Comparison of ENCODE assay signal across 22 mouse cellular contexts in the genomic region with DNA sequence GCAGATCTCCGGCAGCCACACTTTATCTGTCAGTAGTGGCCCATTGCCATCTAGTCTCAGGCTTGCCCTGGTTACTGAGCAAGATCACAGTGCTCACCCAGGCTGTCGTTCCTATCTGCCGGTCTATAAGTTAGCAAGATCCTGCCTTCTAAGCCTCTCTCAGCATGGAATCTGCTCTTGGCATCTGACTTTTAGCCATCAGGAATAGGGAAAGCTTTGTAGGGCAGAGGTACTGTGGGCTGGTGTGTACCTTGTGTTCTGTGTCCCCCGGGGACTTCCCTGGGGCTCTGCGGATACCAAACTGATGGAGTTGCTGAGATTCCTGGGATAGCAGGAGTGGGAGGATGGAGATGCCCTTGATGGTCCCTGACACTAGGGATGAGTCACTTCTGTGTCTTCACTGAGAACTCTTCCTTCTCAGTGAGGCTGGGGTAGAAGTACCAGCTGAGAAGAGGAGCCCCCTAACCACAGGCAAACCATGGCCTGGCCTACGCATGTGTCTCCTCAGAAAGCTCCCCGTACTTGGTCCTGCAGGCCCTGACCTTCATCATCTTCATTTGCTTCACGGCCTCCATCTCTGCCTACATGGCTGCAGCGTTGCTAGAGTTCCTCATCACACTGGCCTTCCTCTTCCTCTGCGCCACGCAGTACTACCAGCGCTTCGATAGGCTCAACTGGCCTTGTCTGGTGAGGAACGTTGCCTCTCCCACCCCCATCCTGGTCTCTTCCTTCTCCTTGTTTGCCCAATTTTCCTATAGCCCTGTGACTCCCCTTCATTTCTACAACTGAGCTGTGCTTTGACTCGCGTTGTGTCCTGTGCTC. TPM values are rescaled to one million over a fixed set of nuclear protein-coding genes. Genes with fewer than 3 reads are reported as not detected.
DNase-seq lines count a peak whose midpoint lies in the region; ATAC-seq and TF ChIP-seq lines count a peak whose summit lies in the region.
"Had no signal": no experiment of that assay in that cellular context is flagged by ENCODE, and none has a peak within 500 bp of the region (broad histone marks: within the 10 kb centered on the region; RNA-seq: fewer than 3 reads in every experiment).

No protein-coding gene starts in this region.

- TF ChIP-seq CTCF in MEL (IDR thresholded peaks at IDR 0.05 in 2 of 3, conservative IDR thresholded peaks at IDR 0.05 in 1 of 3; ENCODE audit: control insufficient read depth in 1 of 3, insufficient read depth in 1 of 3, low read depth in 2 of 3, low read length in 3 of 3, poor library complexity in 1 of 3, severe bottlenecking in 1 of 3) = no peak

- no peaks in the 10 kb centered on the region; the same call in 1 of the 2 replicates for H3K27me3 ChIP-seq in heart, embryonic 15.5 days
- H3K27me3 ChIP-seq in MEL (ENCODE audit: control insufficient read depth in 1 of 2, insufficient read depth in 2 of 2, low read length in 2 of 2) = peaks cover 0 to 1% of the 10 kb centered on the region in 2 experiments; a peak in 2 of 4 replicates
- H3K27me3 ChIP-seq in limb, embryonic 14.5 days (ENCODE audit: control insufficient read depth, insufficient read depth, low read length) = no peaks in the 10 kb centered on the region
- H3K27me3 ChIP-seq: kidney, embryonic 15.5 days had no signal

- H3K4me2 ChIP-seq in heart, embryonic 15.5 days = no peak overlapping the region
- peak overlapping the region; percentile 22; the same call in 1 of the 2 replicates for H3K4me2 ChIP-seq in limb, embryonic 14.5 days (replicated peaks; ENCODE audit: low read depth, low read length, severe bottlenecking)
- H3K4me2 ChIP-seq: liver, embryonic 13.5 days; lung, embryonic 15.5 days had no signal

- no peak for TF ChIP-seq POLR2A in MEL (IDR thresholded peaks at IDR 0.05; ENCODE audit: control insufficient read depth in 1 of 2, insufficient read depth in 1 of 2, low read depth in 1 of 2, low read length in 2 of 2, poor library complexity in 1 of 2)
- TF ChIP-seq POLR2A in limb, embryonic 14.5 days (IDR thresholded peaks at IDR 0.05; ENCODE audit: borderline replicate concordance, extremely low read depth, insufficient read depth, insufficient read length) = no peak

- peaks cover 13% of the 10 kb centered on the region for H3K4me1 ChIP-seq in heart, embryonic 15.5 days (replicated peaks)
- peaks cover 0 to 8% of the 10 kb centered on the region in 2 experiments; a peak in 1 of 4 replicates for H3K4me1 ChIP-seq in MEL (ENCODE audit: control insufficient read depth in 1 of 2, insufficient read depth in 2 of 2, low read length in 2 of 2)
- H3K4me1 ChIP-seq in limb, embryonic 14.5 days (ENCODE audit: control insufficient read depth, insufficient read depth, low read length) = peaks cover 20% of the 10 kb centered on the region
- H3K4me1 ChIP-seq: liver, embryonic 13.5 days had no signal

- peaks cover 17% of the 10 kb centered on the region; the same call in 1 of the 2 replicates for H3K36me3 ChIP-seq in heart, embryonic 15.5 days
- H3K36me3 ChIP-seq in MEL (ENCODE audit: control insufficient read depth in 1 of 2, insufficient read depth in 2 of 2, low read length in 2 of 2) = peaks cover 0 to 5% of the 10 kb centered on the region in 2 experiments; a peak in 1 of 4 replicates
- H3K36me3 ChIP-seq in limb, embryonic 14.5 days (ENCODE audit: control insufficient read depth, insufficient read depth, low read length) = no peaks in the 10 kb centered on the region
- H3K36me3 ChIP-seq: kidney, embryonic 15.5 days; liver, embryonic 13.5 days; lung, embryonic 15.5 days had no signal

- ATAC-seq in heart, embryonic 15.5 days (replicated peaks; ENCODE audit: insufficient number of reproducible peaks, insufficient read depth, low FRiP score, low read depth) = no peak
- no peak for ATAC-seq in limb, embryonic 14.5 days (ENCODE audit: low FRiP score, low read depth)
- ATAC-seq: intestine, postnatal 0 days; Patski had no signal

- no peaks in the 10 kb centered on the region for H3K9me3 ChIP-seq in heart, embryonic 15.5 days (replicated peaks)
- no peaks in the 10 kb centered on the region for H3K9me3 ChIP-seq in MEL (replicated peaks; ENCODE audit: insufficient read depth, low read length)
- no peaks in the 10 kb centered on the region for H3K9me3 ChIP-seq in limb, embryonic 14.5 days (ENCODE audit: control insufficient read depth, low read length)
- H3K9me3 ChIP-seq: kidney, embryonic 15.5 days; liver, embryonic 13.5 days; lung, embryonic 15.5 days had no signal

- TF ChIP-seq RAD21 in MEL (IDR thresholded peaks at IDR 0.05; ENCODE audit: low read depth, low read length) = no peak

- DNase-seq in heart, adult 8-10 months (ENCODE audit: low spot score) = no peak
- DNase-seq in 3T3-L1 (ENCODE audit: low read depth, low spot score) (peak; percentile 4), MEL (ENCODE audit: low read depth, low spot score) (peak; percentile 36)
- no peak for DNase-seq in limb, embryonic 14.5 days (ENCODE audit: low spot score)
- no peak for DNase-seq in kidney, postnatal 14 days
- DNase-seq in thymus, adult 18-20 months = no peak
- DNase-seq: adrenal gland, postnatal 10 days; cerebellum, adult 9-11 months; gastrocnemius, postnatal 14 days; liver, embryonic 13.5 days; lung, postnatal 4 days; right cerebral cortex, postnatal 4 days had no signal

- 68% methylated on average over 16 of the region's 16 CpGs for WGBS in heart, embryonic 15.5 days
- WGBS in limb, embryonic 14.5 days = 87% methylated on average over 16 of the region's 16 CpGs

- H3K9ac ChIP-seq in heart, embryonic 15.5 days = no peak overlapping the region
- H3K9ac ChIP-seq in MEL (ENCODE audit: control insufficient read depth, low read depth, low read length, poor library complexity, severe bottlenecking) = no peak overlapping the region
- H3K9ac ChIP-seq in limb, embryonic 14.5 days (ENCODE audit: low read depth, low read length, severe bottlenecking) = no peak overlapping the region
- H3K9ac ChIP-seq: liver, embryonic 13.5 days; lung, embryonic 15.5 days had no signal

- H3K79me2 ChIP-seq in MEL (ENCODE audit: control insufficient read depth, insufficient read depth, low read length, poor library complexity) = no peaks in the 10 kb centered on the region

- no peak overlapping the region for H3K4me3 ChIP-seq in heart, embryonic 15.5 days
- no peak overlapping the region for H3K4me3 ChIP-seq in MEL (ENCODE audit: control insufficient read depth in 1 of 2, insufficient read depth in 1 of 2, low read depth in 2 of 2, low read length in 2 of 2)
- H3K4me3 ChIP-seq in limb, embryonic 14.5 days (replicated peaks; ENCODE audit: low read length) = no peak overlapping the region
- H3K4me3 ChIP-seq: liver, embryonic 13.5 days; lung, embryonic 15.5 days had no signal

- TF ChIP-seq EP300 in MEL (IDR thresholded peaks at IDR 0.05; ENCODE audit: low read depth in 1 of 2, low read length in 2 of 2) = no peak

- 0 out of 2 replicates have a peak overlapping the region, but pooled peaks have one; percentile 4 for H3K27ac ChIP-seq in heart, embryonic 15.5 days
- H3K27ac ChIP-seq in MEL (ENCODE audit: control insufficient read depth, low read depth, low read length) = no peak overlapping the region
- no peak overlapping the region for H3K27ac ChIP-seq in limb, embryonic 14.5 days (replicated peaks; ENCODE audit: low read depth, low read length)
- H3K27ac ChIP-seq: liver, embryonic 13.5 days; lung, embryonic 15.5 days had no signal

TF ChIP-seq in MEL, 35 proteins besides CTCF, POLR2A, EP300 and RAD21 (continues in another document):
- no peak for TF ChIP-seq HCFC1 (IDR thresholded peaks at IDR 0.05; ENCODE audit: low read depth, low read length)

RNA-seq across cellular contexts. Expression of gene Cmtm5, which starts 1.5 kb away (rescaled TPM):
- polyA plus RNA-seq in heart, embryonic 15.5 days (2015; fragmentation: Nextera tagmentation; extraction: Ambion mirVana) = 0.74 and 2.4 TPM in 2 replicates
- total RNA-seq in heart, adult 8-10 months (2022) = 1 to 10 TPM in 1 of 4 experiments, under 1 TPM in 1, not detected in 2; 0.41 to 1.2 TPM
- not detected in 2 replicates for total RNA-seq in MEL (2012; rRNA removed)
- not detected for polyA plus RNA-seq in MEL (2012; ENCODE audit: insufficient read depth in 1 of 2, insufficient read length in 2 of 2, low read depth in 1 of 2, low replicate concordance in 2 of 2, missing spikeins in 1 of 2)
- 22.7 and 35.5 TPM in 2 replicates for polyA plus RNA-seq in limb, embryonic 14.5 days (2012; rRNA removed)
- polyA plus RNA-seq in limb, embryonic 14.5 days (2014; fragmentation: Nextera tagmentation; extraction: Ambion mirVana) = 18.6 and 20.1 TPM in 2 replicates
- polyA plus RNA-seq: Patski had no signal

RNA-seq across cellular contexts. Expression of gene Il25, which starts 5.1 kb away (rescaled TPM):
- not detected in 2 replicates for polyA plus RNA-seq in heart, embryonic 15.5 days (2015; fragmentation: Nextera tagmentation; extraction: Ambion mirVana)
- not detected for total RNA-seq in heart, adult 8-10 months (2022)
- not detected in 2 replicates for total RNA-seq in MEL (2012; rRNA removed)
- not detected for polyA plus RNA-seq in MEL (2012; ENCODE audit: insufficient read depth in 1 of 2, insufficient read length in 2 of 2, low read depth in 1 of 2, low replicate concordance in 2 of 2, missing spikeins in 1 of 2)
- polyA plus RNA-seq in limb, embryonic 14.5 days (2012; rRNA removed) = 0.31 and 0.77 TPM in 2 replicates
- polyA plus RNA-seq in limb, embryonic 14.5 days (2014; fragmentation: Nextera tagmentation; extraction: Ambion mirVana) = 0.19 TPM in 1 of 2 replicates, not detected in the other
- total RNA-seq: adrenal gland, postnatal 10 days; gastrocnemius, postnatal 14 days; left cerebral cortex, postnatal 25 days had no signal
- polyA plus RNA-seq: forebrain, embryonic 11.5 days; heart, embryonic 14.5 days; intestine, postnatal 0 days; kidney, embryonic 15.5 days; liver, embryonic 13.5 days; Patski; stomach, embryonic 16.5 days; thymus, postnatal 0 days had no signal

RNA-seq across cellular contexts. Expression of gene Efs, which starts 11.6 kb away (rescaled TPM):
- polyA plus RNA-seq in heart, embryonic 15.5 days (2015; fragmentation: Nextera tagmentation; extraction: Ambion mirVana) = 10.6 and 18.8 TPM in 2 replicates
- 1 to 10 TPM; 1.6 to 2.6 (median 2.2) TPM for total RNA-seq in heart, adult 8-10 months (2022)
- not detected in 2 replicates for total RNA-seq in MEL (2012; rRNA removed)
- polyA plus RNA-seq in MEL (2012; ENCODE audit: insufficient read depth in 1 of 2, insufficient read length in 2 of 2, low read depth in 1 of 2, low replicate concordance in 2 of 2, missing spikeins in 1 of 2) = not detected
- polyA plus RNA-seq in limb, embryonic 14.5 days (2012; rRNA removed) = 117 and 171 TPM in 2 replicates
- polyA plus RNA-seq in limb, embryonic 14.5 days (2014; fragmentation: Nextera tagmentation; extraction: Ambion mirVana) = 58.9 and 66.9 TPM in 2 replicates
- polyA plus RNA-seq: Patski had no signal

RNA-seq across cellular contexts. Expression of gene Slc22a17, which starts 24.6 kb away (rescaled TPM):
- polyA plus RNA-seq in heart, embryonic 15.5 days (2015; fragmentation: Nextera tagmentation; extraction: Ambion mirVana) = 30.2 and 40.9 TPM in 2 replicates
- 1 to 10 TPM; 1.7 to 3.6 (median 2.6) TPM for total RNA-seq in heart, adult 8-10 months (2022)
- 0.13 and 0.31 TPM in 2 replicates for total RNA-seq in MEL (2012; rRNA removed)
- polyA plus RNA-seq in MEL (2012; ENCODE audit: insufficient read depth in 1 of 2, insufficient read length in 2 of 2, low read depth in 1 of 2, low replicate concordance in 2 of 2, missing spikeins in 1 of 2) = 1 to 10 TPM in 1 of 2 experiments, not detected in 1; 1.1 TPM
- polyA plus RNA-seq in limb, embryonic 14.5 days (2012; rRNA removed) = 403 and 594 TPM in 2 replicates
- polyA plus RNA-seq in limb, embryonic 14.5 days (2014; fragmentation: Nextera tagmentation; extraction: Ambion mirVana) = 57.9 and 64.3 TPM in 2 replicates

RNA-seq across cellular contexts. Expression of gene Myh6, which starts 29.2 kb away (rescaled TPM):
- 2,004 and 2,041 TPM in 2 replicates for polyA plus RNA-seq in heart, embryonic 15.5 days (2015; fragmentation: Nextera tagmentation; extraction: Ambion mirVana)
- total RNA-seq in heart, adult 8-10 months (2022) = over 10,000 TPM; 18,156 to 23,973 (median 22,335) TPM
- not detected in 2 replicates for total RNA-seq in MEL (2012; rRNA removed)
- polyA plus RNA-seq in MEL (2012; ENCODE audit: insufficient read depth in 1 of 2, insufficient read length in 2 of 2, low read depth in 1 of 2, low replicate concordance in 2 of 2, missing spikeins in 1 of 2) = not detected
- 0.77 and 2.1 TPM in 2 replicates for polyA plus RNA-seq in limb, embryonic 14.5 days (2012; rRNA removed)
- polyA plus RNA-seq in limb, embryonic 14.5 days (2014; fragmentation: Nextera tagmentation; extraction: Ambion mirVana) = 4.8 and 7.3 TPM in 2 replicates
- polyA plus RNA-seq: forebrain, embryonic 11.5 days had no signal

Comparison
In these comparisons a context has a peak if more than half of its experiments do, and no peak if none do; other contexts are left out.
1. DNase-seq: peak in 3T3-L1 (single experiment) and MEL (single experiment); none in heart, adult 8-10 months (single experiment), limb, embryonic 14.5 days (single experiment), kidney, postnatal 14 days (single experiment) and thymus, adult 18-20 months (0 of 2).
2. RNA of gene Efs, which starts 11.6 kb away (polyA plus RNA-seq): 58.9 to 171 TPM in limb, embryonic 14.5 days and 10.6 to 18.8 TPM in heart, embryonic 15.5 days; not detected in MEL; every median in the first group is over 10 times any median in the second.